Mouse (Mus musculus) stomach, embryonic 14.5 days (tissue): ENCODE results near the gene P2ry6. TPM values are rescaled to one million over a fixed set of nuclear protein-coding genes. Genes with fewer than 3 reads are reported as not detected.

ENCODE experiments used
- ATAC-seq: fragments of 200-750 bp; cut with Nextera tagmentation; 2 replicates; pipeline ENCODE4 v1.8.0; 2017; ENCODE audit warnings: low read depth, moderate TSS enrichment; ENCODE audit not compliant: insufficient number of reproducible peaks, insufficient read depth, low FRiP score
- H3K27ac ChIP-seq: fragments of 300-500 bp; sonication (generic); 2 replicates; pipeline ENCODE4 v1.5.1; 2014; ENCODE audit warnings: mild to moderate bottlenecking, low read length, moderate library complexity, mixed read lengths
- H3K27me3 ChIP-seq: fragments of 300-500 bp; sonication (generic); 2 replicates; pipeline ENCODE4 v1.6.1; 2014; ENCODE audit warnings: low read length, control low read depth, mixed read lengths; ENCODE audit not compliant: control insufficient read depth, insufficient read depth
- H3K36me3 ChIP-seq: fragments of 300-500 bp; sonication (generic); 2 replicates; pipeline ENCODE4 v1.6.1; 2014; ENCODE audit warnings: mild to moderate bottlenecking, control low read depth, low read length, moderate library complexity, mixed read lengths; ENCODE audit not compliant: control insufficient read depth, insufficient read depth
- H3K4me1 ChIP-seq: fragments of 300-500 bp; sonication (generic); 2 replicates; pipeline ENCODE4 v1.6.1; 2014; ENCODE audit warnings: low read length, control low read depth, mixed read lengths; ENCODE audit not compliant: control insufficient read depth, insufficient read depth
- H3K4me2 ChIP-seq: fragments of 300-500 bp; sonication (generic); replicated peaks from 2 replicates; pipeline ENCODE4 v1.6.1; 2014; ENCODE audit warnings: low read depth, low read length, control low read depth
- H3K4me3 ChIP-seq: fragments of 300-500 bp; sonication (generic); 2 replicates; pipeline ENCODE4 v1.5.1; 2014; ENCODE audit warnings: low read depth, low read length, control low read depth
- H3K9ac ChIP-seq: fragments of 300-500 bp; sonication (generic); replicated peaks from 2 replicates; pipeline ENCODE4 v1.6.1; 2014; ENCODE audit warnings: low read depth, mild to moderate bottlenecking, control low read depth, low read length, moderate library complexity, mixed read lengths
- H3K9me3 ChIP-seq: fragments of 300-500 bp; sonication (generic); 2 replicates; pipeline ENCODE4 v1.6.1; 2016; ENCODE audit warnings: low read depth, low read length, control low read depth; ENCODE audit not compliant: control insufficient read depth
- WGBS: fragments of 180-500 bp; shearing (Covaris S2); extraction: QIAGEN DNeasy Blood & Tissue Kit; methylation state at CpG from one replicate; pipeline ENCODE4 v1.1.7; 2014; 5-methylcytosine and 5-hydroxymethylcytosine counted together
- polyA plus RNA-seq: library from polyadenylated mRNA; unstranded; fragments of >200 nt; fragmentation: Nextera tagmentation; extraction: Ambion mirVana; gene quantifications from 2 replicates; pipeline ENCODE4 v1.2.1, GENCODE M21; 2014

Gene P2ry6
- polyA plus RNA-seq, 1 experiment from 2014 or later = 7.3 TPM

GRCm38 (mm10) chr7:100915204-100915603 lies 59.2 kb downstream of the P2ry6 start:
- Histone ChIP-seq H3K27ac (no peak overlapping the region), H3K4me3 (no peak overlapping the region), H3K4me2 (no peak overlapping the region), H3K9ac (no peak overlapping the region), H3K9me3 (no peaks in the 10 kb centered on the region), H3K27me3 (no peaks in the 10 kb centered on the region), H3K4me1 (peaks cover 63% of the 10 kb centered on the region), H3K36me3 (peaks cover 21% of the 10 kb centered on the region; the same call in 1 of the 2 replicates)
- no peak for ATAC-seq
- WGBS = 82% methylated on average over 5 of the region's 5 CpGs

GRCm38 (mm10) chr7:100911791-100912190 lies 62.7 kb downstream of the P2ry6 start:
- Histone ChIP-seq H3K4me3 (no peak overlapping the region), H3K4me1 (peaks cover 44% of the 10 kb centered on the region), H3K27me3 (no peaks in the 10 kb centered on the region), H3K9me3 (no peaks in the 10 kb centered on the region), H3K9ac (no peak overlapping the region), H3K27ac (peak overlapping the region; percentile 35; the same call in 1 of the 2 replicates), H3K36me3 (peaks cover 21% of the 10 kb centered on the region; the same call in 1 of the 2 replicates), H3K4me2 (no peak overlapping the region)
- ATAC-seq = no peak
- 32% methylated on average over 9 of the region's 9 CpGs for WGBS

GRCm38 (mm10) chr7:100911246-100911770 lies 63.1 kb downstream of the P2ry6 start:
- Histone ChIP-seq H3K27ac (peak overlapping the region; percentile 35; the same call in 1 of the 2 replicates), H3K4me1 (peaks cover 40% of the 10 kb centered on the region), H3K4me2 (no peak overlapping the region), H3K36me3 (peaks cover 16% of the 10 kb centered on the region; the same call in 1 of the 2 replicates), H3K27me3 (no peaks in the 10 kb centered on the region), H3K9ac (no peak overlapping the region), H3K4me3 (no peak overlapping the region), H3K9me3 (no peaks in the 10 kb centered on the region)
- ATAC-seq = 0 out of 2 replicates have a peak, but pooled peaks have one; percentile 20
- 5% methylated on average over 2 of the region's 2 CpGs for WGBS

- peaks cover 5% of the 10 kb centered on the region; the same call in 1 of the 2 replicates for H3K36me3 ChIP-seq
- peaks cover 28% of the 10 kb centered on the region for H3K4me1 ChIP-seq
- no peak for ATAC-seq
- no peaks in the 10 kb centered on the region for H3K27me3 ChIP-seq
- H3K9ac ChIP-seq = no peak overlapping the region; the same call in 1 of the 2 replicates
- H3K4me3 ChIP-seq = no peak overlapping the region
- WGBS = 47% methylated on average over 8 of the region's 8 CpGs
- no peaks in the 10 kb centered on the region for H3K9me3 ChIP-seq
- H3K4me2 ChIP-seq = no peak overlapping the region
- H3K27ac ChIP-seq = peak overlapping the region; percentile 35; the same call in 1 of the 2 replicates
Measured at GRCm38 (mm10) chr7:100908567-100908966, 65.9 kb downstream of the P2ry6 start.

GRCm38 (mm10) chr7:100908061-100908460 lies 66.4 kb downstream of the P2ry6 start:
- peaks cover 28% of the 10 kb centered on the region for H3K4me1 ChIP-seq

GRCm38 (mm10) chr7:100907231-100907630 lies 67.2 kb downstream of the P2ry6 start:
- Histone ChIP-seq H3K4me1 (peaks cover 28% of the 10 kb centered on the region), H3K4me2 (no peak overlapping the region), H3K9ac (no peak overlapping the region), H3K4me3 (no peak overlapping the region), H3K27ac (peak overlapping the region; percentile 50; the same call in 1 of the 2 replicates), H3K9me3 (no peaks in the 10 kb centered on the region), H3K27me3 (no peaks in the 10 kb centered on the region), H3K36me3 (peaks cover 5% of the 10 kb centered on the region; the same call in 1 of the 2 replicates)
- no peak for ATAC-seq
- WGBS = 0% methylated on average over 1 of the region's 1 CpGs

More at GRCm38 (mm10) chr7:100908061-100908460, 66.4 kb downstream of the P2ry6 start:
- Histone ChIP-seq H3K9me3 (no peaks in the 10 kb centered on the region), H3K27ac (peak overlapping the region; percentile 50; the same call in 1 of the 2 replicates), H3K4me3 (no peak overlapping the region), H3K27me3 (no peaks in the 10 kb centered on the region), H3K9ac (no peak overlapping the region; the same call in 1 of the 2 replicates), H3K4me2 (no peak overlapping the region), H3K36me3 (peaks cover 5% of the 10 kb centered on the region; the same call in 1 of the 2 replicates)
- WGBS = 73% methylated on average over 8 of the region's 8 CpGs
- no peak for ATAC-seq

- H3K4me3 ChIP-seq = no peak overlapping the region
- no peak overlapping the region for H3K27ac ChIP-seq
- peaks cover 5% of the 10 kb centered on the region; the same call in 1 of the 2 replicates for H3K36me3 ChIP-seq
- no peak overlapping the region for H3K4me2 ChIP-seq
- peaks cover 18% of the 10 kb centered on the region for H3K4me1 ChIP-seq
- H3K9me3 ChIP-seq = no peaks in the 10 kb centered on the region
- WGBS = 84% methylated on average over 10 of the region's 10 CpGs
- no peak overlapping the region for H3K9ac ChIP-seq
- ATAC-seq = no peak
- no peaks in the 10 kb centered on the region for H3K27me3 ChIP-seq
Measured at GRCm38 (mm10) chr7:100906029-100906789, 68.2 kb downstream of the P2ry6 start.

GRCm38 (mm10) chr7:100905037-100905436 lies 69.4 kb downstream of the P2ry6 start:
- Histone ChIP-seq H3K27ac (no peak overlapping the region), H3K4me3 (no peak overlapping the region), H3K9me3 (no peaks in the 10 kb centered on the region), H3K4me1 (peaks cover 13% of the 10 kb centered on the region; the same call in 1 of the 2 replicates), H3K27me3 (no peaks in the 10 kb centered on the region), H3K4me2 (no peak overlapping the region), H3K9ac (no peak overlapping the region), H3K36me3 (peaks cover 5% of the 10 kb centered on the region; the same call in 1 of the 2 replicates)
- WGBS = 77% methylated on average over 7 of the region's 7 CpGs
- no peak for ATAC-seq
